Mouse (Mus musculus): ENCODE measurements at regions not wholly inside any gene's neighbourhood (a gene's known extent, or its start where the extent isn't known, plus 50 kb on each side); places are given as distances from the start of the nearest gene placed in this dataset.

DNA sequence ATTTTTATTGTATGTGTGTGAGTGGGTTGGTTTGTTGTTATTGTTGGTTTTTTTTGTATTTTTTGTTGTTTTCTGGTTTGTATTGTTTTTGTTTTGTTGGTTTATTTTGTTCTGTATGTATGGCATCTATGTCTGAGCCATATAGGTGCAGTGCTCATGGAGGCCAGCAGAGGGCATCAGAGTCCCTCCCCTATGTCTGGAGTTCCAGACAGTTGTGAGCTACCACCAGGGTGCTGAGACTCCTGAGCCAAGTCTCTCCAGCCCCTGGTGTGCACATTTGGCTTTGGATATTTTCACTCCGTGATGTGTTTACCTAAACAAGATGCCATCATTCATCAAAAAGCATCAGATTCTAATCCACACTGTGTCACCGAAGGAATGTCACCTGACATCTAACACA lies 59.2 kb upstream of the Nudt7 start:
- Histone ChIP-seq H3K4me1 (no peaks in the 10 kb centered on the region), H3K27ac (no peak overlapping the region), H3K27me3 (ENCODE audit: poor library complexity, severe bottlenecking) (no peaks in the 10 kb centered on the region), H3K36me3 (replicated peaks) (no peaks in the 10 kb centered on the region), H3K9me3 (no peaks in the 10 kb centered on the region), H3K4me3 (no peak overlapping the region)
- WGBS, result 84% methylated on average over 2 of the region's 2 CpGs
- no peak for DNase-seq (ENCODE audit: extremely low spot score, low spot score)

DNA sequence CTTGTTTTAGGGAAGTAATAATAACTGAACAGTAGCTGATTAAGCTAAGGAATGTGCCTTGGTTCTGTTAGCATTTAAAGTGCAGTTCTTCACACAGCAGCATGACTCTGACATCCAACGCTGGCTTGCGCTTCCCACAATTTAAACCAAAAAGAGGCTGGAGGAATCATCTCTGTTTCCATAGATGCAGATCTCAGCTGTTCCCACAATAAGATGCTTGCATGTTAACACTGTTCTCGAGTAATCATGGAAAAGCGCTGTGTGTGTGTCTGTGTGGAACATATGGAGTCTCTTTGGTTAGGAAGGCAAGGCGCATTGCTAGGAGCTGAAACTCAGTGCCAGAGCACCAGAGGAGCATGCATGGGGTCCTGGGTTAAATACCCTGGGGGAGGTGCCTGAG lies 56.7 kb upstream of the Nudt7 start:
- H3K4me1 ChIP-seq, result peaks cover 9% of the 10 kb centered on the region
- H3K9me3 ChIP-seq, result no peaks in the 10 kb centered on the region
- WGBS, result 88% methylated on average over 5 of the region's 5 CpGs
- no peak for DNase-seq (ENCODE audit: extremely low spot score, low spot score)
- H3K36me3 ChIP-seq (replicated peaks), result no peaks in the 10 kb centered on the region
- H3K4me3 ChIP-seq, result no peak overlapping the region
- H3K27me3 ChIP-seq (ENCODE audit: poor library complexity, severe bottlenecking), result no peaks in the 10 kb centered on the region
- H3K27ac ChIP-seq, result no peak overlapping the region

DNA sequence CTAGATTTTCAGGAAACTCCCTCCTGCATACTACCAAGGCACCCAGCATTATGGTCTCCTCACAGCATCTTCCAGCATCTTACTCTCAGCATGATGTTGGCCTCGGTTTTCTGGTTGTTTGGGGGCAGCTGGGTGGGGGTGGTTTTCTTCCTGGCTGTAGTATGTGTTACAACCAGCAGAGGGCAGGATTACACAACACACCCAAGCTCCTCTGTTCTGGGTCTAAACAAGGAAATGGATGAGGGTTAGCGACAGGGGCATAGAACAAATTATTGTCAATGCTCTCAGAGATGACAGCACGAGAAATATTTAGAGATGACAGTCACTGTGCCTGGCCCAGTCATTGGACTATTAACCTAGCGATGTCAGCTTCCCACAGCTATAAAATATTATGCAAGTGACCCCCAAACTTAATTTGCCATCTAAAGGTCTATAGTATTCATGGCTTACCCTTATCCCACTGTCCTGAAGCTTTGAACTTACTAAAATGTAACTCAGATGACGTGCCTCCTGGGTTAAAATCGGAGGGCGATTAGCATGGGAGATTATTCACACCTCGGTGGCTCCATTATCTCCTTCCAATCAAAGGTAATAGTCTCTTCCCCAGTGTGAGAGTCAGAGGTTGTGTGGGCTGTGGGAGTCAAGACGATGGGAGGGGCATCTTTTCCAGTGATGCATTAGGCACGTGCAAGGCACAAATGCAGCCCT lies 52.2 kb upstream of the Nudt7 start:
- Histone ChIP-seq H3K4me1 (peaks cover 12% of the 10 kb centered on the region), H3K36me3 (replicated peaks) (no peaks in the 10 kb centered on the region), H3K4me3 (no peak overlapping the region), H3K27me3 (ENCODE audit: poor library complexity, severe bottlenecking) (peaks cover 4% of the 10 kb centered on the region; the same call in 1 of the 2 replicates), H3K9me3 (no peaks in the 10 kb centered on the region), H3K27ac (no peak overlapping the region)
- 8% methylated on average over 10 of the region's 10 CpGs for WGBS
- DNase-seq (ENCODE audit: extremely low spot score, low spot score), result peak; percentile 37

DNA sequence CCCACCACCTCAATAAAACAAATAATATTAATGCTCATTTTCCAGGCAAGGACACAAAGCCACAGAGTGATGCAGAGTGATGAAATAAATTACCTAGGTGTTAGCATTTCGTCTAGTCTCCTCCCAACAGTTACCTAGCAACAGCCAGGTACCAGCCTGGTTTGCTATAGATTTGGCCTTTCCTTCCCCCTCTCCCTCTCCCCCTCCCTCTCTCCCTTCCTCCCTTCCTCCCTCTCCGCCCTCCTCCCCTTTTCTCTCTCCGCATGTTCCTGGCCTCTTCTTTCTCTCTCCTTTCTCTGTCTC lies 51.6 kb upstream of the Nudt7 start:
- DNase-seq (ENCODE audit: extremely low spot score, low spot score), result no peak
- H3K27ac ChIP-seq, result no peak overlapping the region
- no peaks in the 10 kb centered on the region for H3K9me3 ChIP-seq
- H3K4me3 ChIP-seq, result no peak overlapping the region
- peaks cover 4% of the 10 kb centered on the region; the same call in 1 of the 2 replicates for H3K27me3 ChIP-seq (ENCODE audit: poor library complexity, severe bottlenecking)
- no peaks in the 10 kb centered on the region for H3K36me3 ChIP-seq (replicated peaks)
- H3K4me1 ChIP-seq, result peaks cover 12% of the 10 kb centered on the region
- WGBS, result 51% methylated on average over 3 of the region's 3 CpGs
